Mouse (Mus musculus) thymus, postnatal 36 days (tissue): Measurements from ENCODE around the gene Dnmt3c.
A peak's percentile ranks its signal among the peaks of the same experiment; 100 is the strongest.

Experiments
- DNase-seq, 2 experiments: peaks; one replicate each; pipeline ENCODE4 v3.0.0; 2022; ENCODE audit warnings: mixed read lengths in 2 of 2

Gene Dnmt3c

GRCm38 (mm10) chr2:153723098-153723497 is 26.6 kb downstream of the Dnmt3c start:
- no peak for DNase-seq

DNA sequence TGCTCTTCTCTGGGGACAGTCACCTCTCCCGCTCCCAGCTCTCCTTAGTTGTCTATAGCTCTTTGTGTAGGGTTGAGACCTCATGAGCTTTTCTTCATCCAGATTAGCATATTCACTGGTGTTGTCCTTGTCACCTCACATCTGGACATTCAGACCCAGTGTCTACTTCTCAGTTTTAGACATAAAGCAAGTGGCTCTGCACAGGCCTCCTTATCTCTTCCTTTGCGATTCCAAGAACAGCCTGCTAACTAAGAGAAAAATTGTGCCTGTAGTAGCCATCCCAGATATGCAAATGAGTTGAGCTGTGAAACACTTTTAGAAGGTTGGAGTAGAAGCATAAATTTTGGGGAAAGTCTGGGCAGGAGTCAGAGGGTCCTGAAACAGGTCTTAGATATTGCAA is 28.0 kb downstream of the Dnmt3c start:
- DNase-seq, result no peak

GRCm38 (mm10) chr2:153724871-153725270 is 28.4 kb downstream of the Dnmt3c start:
- no peak for DNase-seq

DNA sequence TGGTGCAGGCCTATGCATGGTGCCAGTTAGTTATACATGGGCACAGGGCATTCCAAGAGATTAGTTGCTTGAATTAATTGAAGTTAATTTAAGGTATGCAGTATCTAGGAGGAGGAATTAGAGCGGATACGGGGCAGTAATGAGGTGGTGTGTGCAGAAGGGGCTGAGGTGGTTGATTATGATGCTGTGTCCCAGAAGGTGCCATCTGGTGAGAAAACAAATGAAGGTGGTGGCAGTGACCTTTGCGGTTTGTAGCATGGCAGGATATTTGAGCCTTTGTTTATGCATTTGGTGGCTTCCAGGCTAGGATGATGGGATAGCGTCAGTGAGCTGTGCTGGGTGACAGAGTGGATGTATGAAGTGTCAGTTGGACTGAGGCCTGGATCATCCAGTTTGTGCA is 28.8 kb downstream of the Dnmt3c start:
- no peak for DNase-seq

GRCm38 (mm10) chr2:153734033-153734432 is 37.6 kb downstream of the Dnmt3c start:
- peak; percentile 8 to 13 for DNase-seq

GRCm38 (mm10) chr2:153740500-153741436 is 44.3 kb downstream of the Dnmt3c start, which contains the start of gene Mapre1:
TSS of gene Mapre1 (plus strand) at chr2:153741274.
- DNase-seq, result peak; percentile 98 to 99

GRCm38 (mm10) chr2:153741437-153742065 is 45.1 kb downstream of the Dnmt3c start:
- peak in 1 of 2 experiments; percentile 86 for DNase-seq

- no peak for DNase-seq
Observed at GRCm38 (mm10) chr2:153747994-153748393, 51.5 kb downstream of the Dnmt3c start.

GRCm38 (mm10) chr2:153750363-153750762 is 53.9 kb downstream of the Dnmt3c start:
- no peak for DNase-seq

GRCm38 (mm10) chr2:153762121-153762520 is 65.7 kb downstream of the Dnmt3c start:
- no peak for DNase-seq

- DNase-seq, result no peak
Observed at GRCm38 (mm10) chr2:153767484-153767883, 71.0 kb downstream of the Dnmt3c start.

DNA sequence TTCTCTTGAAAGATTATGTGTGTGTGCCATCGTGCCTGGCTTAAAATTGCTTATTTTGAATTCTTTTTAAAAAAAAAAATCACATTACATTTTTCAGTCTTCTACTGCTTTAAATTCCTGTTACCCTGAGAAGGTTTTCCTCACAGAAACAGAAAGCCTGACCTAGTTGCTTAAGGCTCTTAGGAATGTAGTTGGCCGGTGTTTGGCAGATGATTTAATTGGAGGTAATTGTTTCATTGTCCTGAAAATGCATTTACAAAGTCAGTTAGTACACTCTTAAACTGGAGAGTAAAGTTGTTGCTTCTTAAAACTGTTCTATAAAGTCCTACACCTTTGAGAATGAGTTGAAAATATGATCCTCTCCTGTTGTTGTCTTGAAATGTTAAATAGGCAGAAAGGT is 72.4 kb downstream of the Dnmt3c start:
- DNase-seq, result no peak

DNA sequence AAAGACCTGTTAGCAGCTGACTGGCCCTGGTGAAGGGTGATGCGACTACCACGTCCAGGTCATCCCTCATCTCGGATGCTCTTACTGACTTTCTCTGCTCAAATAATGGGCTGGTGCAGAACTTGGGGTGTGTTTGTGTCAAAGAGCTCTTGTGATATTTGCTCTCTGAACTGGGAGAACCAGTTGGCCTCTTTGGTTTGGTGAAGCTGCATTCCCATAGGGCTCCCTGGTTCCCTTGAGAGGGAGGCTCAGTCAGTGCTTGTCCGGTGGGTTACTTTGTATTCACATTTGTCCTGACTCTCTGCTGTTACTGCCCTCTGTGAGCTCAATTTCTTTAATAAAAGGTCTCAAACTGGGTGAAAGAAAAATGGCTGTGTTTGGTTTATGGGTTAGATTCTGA is 76.5 kb downstream of the Dnmt3c start:
- no peak for DNase-seq

DNA sequence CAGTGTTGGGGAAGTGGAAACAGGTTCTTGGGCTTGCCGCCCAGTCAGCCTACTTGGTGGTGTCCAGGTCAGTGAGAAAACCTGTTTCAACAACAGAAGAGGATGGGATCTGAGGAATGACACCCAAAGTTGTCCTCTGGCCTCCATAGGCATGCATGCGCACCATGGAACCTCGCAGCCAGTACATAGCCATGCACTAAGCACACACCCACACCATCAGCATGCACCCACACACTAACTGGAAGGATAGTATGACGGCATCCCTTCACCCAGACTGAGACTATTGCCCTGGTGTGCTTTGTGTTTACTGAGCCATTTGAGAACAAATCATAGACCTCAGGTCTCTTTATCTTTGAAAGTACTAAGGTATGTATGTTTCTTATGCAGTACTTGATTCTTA is 79.0 kb downstream of the Dnmt3c start:
- DNase-seq, result no peak

- DNase-seq, result peak; percentile 91 to 92
Observed at GRCm38 (mm10) chr2:153778638-153779362, 82.3 kb downstream of the Dnmt3c start.
